Mouse (Mus musculus) embryonic facial prominence, embryonic 14.5 days (tissue): ENCODE results near the gene Olfr963. TPM values are rescaled to one million over a fixed set of nuclear protein-coding genes. Genes with fewer than 3 reads are reported as not detected.

Source experiments
- ATAC-seq: fragments of 200-750 bp; cut with Nextera tagmentation; 2 replicates; pipeline ENCODE4 v1.8.0; 2017; ENCODE audit warnings: low read depth, moderate number of reproducible peaks, moderate TSS enrichment
- DNase-seq: peaks from one replicate; pipeline ENCODE4 v3.0.0-alpha.2; 2015; ENCODE audit warnings: low spot score
- H3K27ac ChIP-seq: fragments of 300-500 bp; sonication (generic); replicated peaks from 2 replicates; pipeline ENCODE4 v1.5.1; 2014; ENCODE audit warnings: low read depth, mild to moderate bottlenecking, low read length, moderate library complexity
- H3K27me3 ChIP-seq: fragments of 300-500 bp; sonication (generic); replicated peaks from 2 replicates; pipeline ENCODE4 v1.6.1; 2014; ENCODE audit warnings: low read length; ENCODE audit not compliant: control insufficient read depth, insufficient read depth
- H3K36me3 ChIP-seq: fragments of 300-500 bp; sonication (generic); 2 replicates; pipeline ENCODE4 v1.6.1; 2014; ENCODE audit warnings: low read length, mixed read lengths; ENCODE audit not compliant: control insufficient read depth, insufficient read depth
- H3K4me1 ChIP-seq: fragments of 300-500 bp; sonication (generic); 2 replicates; pipeline ENCODE4 v1.6.1; 2014; ENCODE audit warnings: antibody characterized with exemption, low read length; ENCODE audit not compliant: control insufficient read depth, insufficient read depth
- H3K4me2 ChIP-seq: fragments of 300-500 bp; sonication (generic); 2 replicates; pipeline ENCODE4 v1.6.1; 2014; ENCODE audit warnings: low read depth, mild to moderate bottlenecking, low read length, moderate library complexity, mixed read lengths
- H3K4me3 ChIP-seq: fragments of 300-500 bp; sonication (generic); 2 replicates; pipeline ENCODE4 v1.5.1; 2014; ENCODE audit warnings: low read depth, mild to moderate bottlenecking, low read length
- H3K9ac ChIP-seq: fragments of 300-500 bp; sonication (generic); 2 replicates; pipeline ENCODE4 v1.6.1; 2014; ENCODE audit warnings: low read depth, mild to moderate bottlenecking, low read length, moderate library complexity, mixed read lengths
- H3K9me3 ChIP-seq: fragments of 300-500 bp; sonication (generic); 2 replicates; pipeline ENCODE4 v1.6.1; 2016; ENCODE audit warnings: low read length; ENCODE audit not compliant: control insufficient read depth
- WGBS: fragments of 180-500 bp; shearing (Covaris S2); extraction: QIAGEN DNeasy Blood & Tissue Kit; methylation state at CpG from one replicate; pipeline ENCODE4 v1.1.7; 2014; 5-methylcytosine and 5-hydroxymethylcytosine counted together
- polyA plus RNA-seq: library from polyadenylated mRNA; unstranded; fragments of >200 nt; fragmentation: Nextera tagmentation; extraction: Ambion mirVana; gene quantifications from 2 replicates; pipeline ENCODE4 v1.2.1, GENCODE M21; 2014

The Olfr963 gene
- polyA plus RNA-seq = not detected in 2 replicates

- no peak for ATAC-seq
- 95% methylated on average over 1 of the region's 1 CpGs for WGBS
Measured at GRCm38 (mm10) chr9:39666905-39667304, at the start of gene Olfr963. TSS of gene Olfr963 (plus strand) at chr9:39667205.

GRCm38 (mm10) chr9:39621073-39621472, 45.9 kb upstream of the Olfr963 start, which contains the start of gene Olfr960:
TSS of gene Olfr960 (plus strand) at chr9:39621373.
- H3K4me2 ChIP-seq = no peak within 1 kb of the TSS
- no peak within 1 kb of the TSS for H3K4me3 ChIP-seq
- DNase-seq = no peak
- H3K27me3 ChIP-seq = no peaks in the 10 kb centered on the region
- H3K9ac ChIP-seq = no peak within 1 kb of the TSS
- no peaks in the 10 kb centered on the region for H3K9me3 ChIP-seq
- no peaks in the 10 kb centered on the region for H3K4me1 ChIP-seq
- 69% methylated on average over 1 of the region's 1 CpGs for WGBS
- no peaks in the 10 kb centered on the region for H3K36me3 ChIP-seq
- H3K27ac ChIP-seq = no peak within 1 kb of the TSS
- ATAC-seq = no peak

More at GRCm38 (mm10) chr9:39666905-39667304, at the start of gene Olfr963:
- Histone ChIP-seq H3K36me3 (no peaks in the 10 kb centered on the region), H3K27ac (no peak within 1 kb of the TSS), H3K27me3 (no peaks in the 10 kb centered on the region), H3K4me3 (no peak within 1 kb of the TSS), H3K4me2 (no peak within 1 kb of the TSS), H3K4me1 (no peaks in the 10 kb centered on the region), H3K9me3 (no peaks in the 10 kb centered on the region), H3K9ac (no peak within 1 kb of the TSS)
- no peak for DNase-seq

GRCm38 (mm10) chr9:39623783-39624182, 43.2 kb upstream of the Olfr963 start:
- 89% methylated on average over 3 of the region's 3 CpGs for WGBS
- no peak for ATAC-seq
- H3K4me1 ChIP-seq = no peaks in the 10 kb centered on the region

GRCm38 (mm10) chr9:39624711-39625110, 42.3 kb upstream of the Olfr963 start:
- ATAC-seq (no peak), DNase-seq (no peak)
- Histone ChIP-seq H3K4me1 (no peaks in the 10 kb centered on the region), H3K9me3 (no peaks in the 10 kb centered on the region), H3K9ac (no peak overlapping the region), H3K36me3 (no peaks in the 10 kb centered on the region), H3K4me2 (no peak overlapping the region), H3K27me3 (no peaks in the 10 kb centered on the region), H3K27ac (no peak overlapping the region), H3K4me3 (no peak overlapping the region)
- WGBS = 82% methylated on average over 2 of the region's 2 CpGs

More at GRCm38 (mm10) chr9:39623783-39624182, 43.2 kb upstream of the Olfr963 start:
- Histone ChIP-seq H3K27ac (no peak overlapping the region), H3K4me3 (no peak overlapping the region), H3K4me2 (no peak overlapping the region), H3K9ac (no peak overlapping the region), H3K9me3 (no peaks in the 10 kb centered on the region), H3K36me3 (no peaks in the 10 kb centered on the region), H3K27me3 (no peaks in the 10 kb centered on the region)
- DNase-seq = no peak

GRCm38 (mm10) chr9:39629069-39629468, 37.9 kb upstream of the Olfr963 start:
- Histone ChIP-seq H3K4me1 (no peaks in the 10 kb centered on the region), H3K36me3 (no peaks in the 10 kb centered on the region), H3K9me3 (no peaks in the 10 kb centered on the region), H3K27ac (no peak overlapping the region), H3K4me3 (no peak overlapping the region), H3K27me3 (no peaks in the 10 kb centered on the region), H3K9ac (no peak overlapping the region), H3K4me2 (no peak overlapping the region)
- ATAC-seq (no peak), DNase-seq (no peak)
- 81% methylated on average over 2 of the region's 2 CpGs for WGBS

- DNase-seq (no peak), ATAC-seq (no peak)
- no peak overlapping the region for H3K9ac ChIP-seq
- no peak overlapping the region for H3K27ac ChIP-seq
- H3K4me2 ChIP-seq = no peak overlapping the region
- no peak overlapping the region for H3K4me3 ChIP-seq
- no peaks in the 10 kb centered on the region for H3K4me1 ChIP-seq
- 33% methylated on average over 4 of the region's 4 CpGs for WGBS
- H3K27me3 ChIP-seq = no peaks in the 10 kb centered on the region
- no peaks in the 10 kb centered on the region for H3K36me3 ChIP-seq
- H3K9me3 ChIP-seq = no peaks in the 10 kb centered on the region
Measured at GRCm38 (mm10) chr9:39633913-39634594, 33.0 kb upstream of the Olfr963 start.

- no peak for ATAC-seq
- Histone ChIP-seq H3K9me3 (no peaks in the 10 kb centered on the region), H3K4me1 (no peaks in the 10 kb centered on the region), H3K4me2 (no peak within 1 kb of the TSS), H3K36me3 (no peaks in the 10 kb centered on the region), H3K27ac (no peak within 1 kb of the TSS), H3K4me3 (no peak within 1 kb of the TSS), H3K27me3 (no peaks in the 10 kb centered on the region), H3K9ac (no peak within 1 kb of the TSS)
- DNase-seq = no peak
Measured at GRCm38 (mm10) chr9:39644785-39645184, 22.2 kb upstream of the Olfr963 start, which contains the start of gene Olfr961. TSS of gene Olfr961 (plus strand) at chr9:39645085.

GRCm38 (mm10) chr9:39647382-39647781, 19.6 kb upstream of the Olfr963 start:
- no peak overlapping the region for H3K4me2 ChIP-seq
- WGBS = 92% methylated on average over 4 of the region's 4 CpGs
- H3K27me3 ChIP-seq = no peaks in the 10 kb centered on the region
- DNase-seq (no peak), ATAC-seq (no peak)
- H3K36me3 ChIP-seq = no peaks in the 10 kb centered on the region
- H3K9ac ChIP-seq = no peak overlapping the region
- no peaks in the 10 kb centered on the region for H3K4me1 ChIP-seq
- H3K27ac ChIP-seq = no peak overlapping the region
- H3K4me3 ChIP-seq = no peak overlapping the region
- no peaks in the 10 kb centered on the region for H3K9me3 ChIP-seq
